Mouse (Mus musculus) heart, postnatal 25 days (tissue): ENCODE data around the gene Fam227b. TPM values are rescaled to one million over a fixed set of nuclear protein-coding genes. Genes with fewer than 3 reads are reported as not detected.

Source experiments
- DNase-seq: peaks from one replicate; pipeline ENCODE4 v3.0.0; 2022; ENCODE audit warnings: low spot score
- intact Hi-C: fragments of 180-260 bp; cut with DNase I; formaldehyde crosslinking; loops from one replicate; pipeline ENCODE4 v1.15.1; 2025
- total RNA-seq, 2 experiments: library from RNA; stranded (reverse); gene quantifications; 2 replicates each; pipeline ENCODE4 v1.2.3; 2021

Fam227b gene
- under 1 TPM; 0.16 to 0.17 TPM for total RNA-seq

- DNase-seq: peak; percentile 96
- intact Hi-C loops: loop anchor here (5.0 kb wide), 1 partner anchor 290 kb away; no protein-coding TSS in a partner anchor
Measured at GRCm38 (mm10) chr2:126151855-126152571, at the start of gene Fam227b, which contains the start of gene Dtwd1. TSS of gene Fam227b (minus strand) at chr2:126152004. TSS of gene Dtwd1 (plus strand) at chr2:126152141.

- intact Hi-C loops: no loop called here
- DNase-seq: peak; percentile 6
Measured at GRCm38 (mm10) chr2:126198971-126199370, 47.2 kb upstream of the Fam227b start.

GRCm38 (mm10) chr2:126195631-126196356 is 44.0 kb upstream of the Fam227b start:
- intact Hi-C loops: no loop called here
- DNase-seq: no peak

GRCm38 (mm10) chr2:126192129-126192528 is 40.3 kb upstream of the Fam227b start:
- intact Hi-C loops: no loop called here
- no peak for DNase-seq

GRCm38 (mm10) chr2:126191306-126191705 is 39.5 kb upstream of the Fam227b start:
- DNase-seq: no peak
- intact Hi-C loops: no loop called here

- no peak for DNase-seq
- intact Hi-C loops: no loop called here
Measured at GRCm38 (mm10) chr2:126171427-126171826, 19.6 kb upstream of the Fam227b start.

GRCm38 (mm10) chr2:126166848-126167617 is 15.2 kb upstream of the Fam227b start:
- intact Hi-C loops: no loop called here
- DNase-seq: no peak

- intact Hi-C loops: no loop called here
- DNase-seq: no peak
Measured at GRCm38 (mm10) chr2:126166335-126166734, 14.5 kb upstream of the Fam227b start.

- intact Hi-C loops: no loop called here
- DNase-seq: no peak
Measured at GRCm38 (mm10) chr2:126165277-126166018, 13.6 kb upstream of the Fam227b start.

GRCm38 (mm10) chr2:126147723-126148122 is 4.1 kb downstream of the Fam227b start:
- no peak for DNase-seq
- intact Hi-C loops: no loop called here

GRCm38 (mm10) chr2:126094616-126095015 is 57.2 kb downstream of the Fam227b start:
- intact Hi-C loops: no loop called here
- no peak for DNase-seq

GRCm38 (mm10) chr2:126090432-126090831 is 61.4 kb downstream of the Fam227b start:
- no peak for DNase-seq
- intact Hi-C loops: no loop called here

GRCm38 (mm10) chr2:126086187-126086586 is 65.6 kb downstream of the Fam227b start:
- intact Hi-C loops: no loop called here
- no peak for DNase-seq

GRCm38 (mm10) chr2:126084326-126084725 is 67.5 kb downstream of the Fam227b start:
- intact Hi-C loops: no loop called here
- no peak for DNase-seq

GRCm38 (mm10) chr2:126079086-126079485 is 72.7 kb downstream of the Fam227b start:
- intact Hi-C loops: no loop called here
- DNase-seq: no peak

GRCm38 (mm10) chr2:126076506-126076905 is 75.3 kb downstream of the Fam227b start:
- DNase-seq: no peak
- intact Hi-C loops: no loop called here

GRCm38 (mm10) chr2:126073744-126074143 is 78.1 kb downstream of the Fam227b start:
- intact Hi-C loops: no loop called here
- no peak for DNase-seq

GRCm38 (mm10) chr2:126069740-126070139 is 82.1 kb downstream of the Fam227b start:
- intact Hi-C loops: no loop called here
- DNase-seq: no peak

- no peak for DNase-seq
- intact Hi-C loops: no loop called here
Measured at GRCm38 (mm10) chr2:126065303-126065856, 86.4 kb downstream of the Fam227b start.

GRCm38 (mm10) chr2:126064814-126065213 is 87.0 kb downstream of the Fam227b start:
- intact Hi-C loops: no loop called here
- DNase-seq: no peak
